Mouse (Mus musculus) CH12.LX (cell line): ENCODE measurements around the gene Rer1. TPM values are rescaled to one million over a fixed set of nuclear protein-coding genes. Genes with fewer than 3 reads are reported as not detected.
A peak's percentile ranks its signal among the peaks of the same experiment; 100 is the strongest.

Experiments used
- DNase-seq: peaks from one replicate; pipeline ENCODE4 v3.0.0-alpha.2; 2013; ENCODE audit errors: extremely low read depth
- H3K27ac ChIP-seq: 2 replicates; pipeline ENCODE4 v1.5.1; 2012; ENCODE audit warnings: low read depth, mild to moderate bottlenecking, control low read depth, moderate library complexity; ENCODE audit not compliant: insufficient read depth
- H3K27me3 ChIP-seq: replicated peaks from 2 replicates; pipeline ENCODE3; 2012; ENCODE audit warnings: inconsistent platforms
- H3K36me3 ChIP-seq, 2 experiments: replicated peaks in 1 of 2; 2 replicates each; pipeline versions ENCODE3 to v1.6.1; 2012; ENCODE audit warnings: inconsistent platforms in 1 of 2, low read length in 1 of 2, mild to moderate bottlenecking in 1 of 2, mixed read lengths in 1 of 2, moderate library complexity in 1 of 2; ENCODE audit not compliant: control insufficient read depth in 1 of 2, insufficient read depth in 1 of 2
- H3K4me1 ChIP-seq, 2 experiments: 2 replicates each; pipeline ENCODE4 v1.6.1; 2012; ENCODE audit warnings: inconsistent platforms in 1 of 2, moderate library complexity in 1 of 2; ENCODE audit not compliant: insufficient read depth in 2 of 2, control insufficient read depth in 1 of 2
- H3K4me2 ChIP-seq: 2 replicates; pipeline ENCODE4 v1.6.1; 2012; ENCODE audit warnings: low read depth, mild to moderate bottlenecking, control low read depth; ENCODE audit not compliant: poor library complexity, insufficient read depth, severe bottlenecking
- H3K4me3 ChIP-seq, 3 experiments: fragments of 150-350 bp in 1 of 3; sonication (generic) in 1 of 3; replicated peaks in 1 of 3; 2 replicates each; pipeline versions ENCODE3 to v1.5.1; 2011 to 2012; ENCODE audit warnings: low read depth in 2 of 3, low read length in 2 of 3, mild to moderate bottlenecking in 2 of 3, moderate library complexity in 2 of 3, control low read depth in 1 of 3, improper control_type of control experiment in 1 of 3, inconsistent platforms in 1 of 3, mixed read lengths in 1 of 3; ENCODE audit not compliant: poor library complexity in 1 of 3
- H3K79me2 ChIP-seq: replicated peaks from 2 replicates; pipeline ENCODE4 v1.6.1; 2012; ENCODE audit warnings: mild to moderate bottlenecking, moderate library complexity; ENCODE audit not compliant: control insufficient read depth, poor library complexity, insufficient read depth, severe bottlenecking; ENCODE audit errors: extremely low read depth
- H3K9ac ChIP-seq: 2 replicates; pipeline ENCODE4 v1.6.1; 2012; ENCODE audit warnings: low read depth, mild to moderate bottlenecking, control low read depth, moderate library complexity; ENCODE audit not compliant: insufficient read depth
- H3K9me3 ChIP-seq: replicated peaks from 2 replicates; pipeline ENCODE3; 2012; ENCODE audit warnings: low read length, inconsistent platforms, mixed read lengths
- CHD1 ChIP-seq: IDR thresholded peaks from 2 replicates; pipeline ENCODE4 v1.6.1; 2012; ENCODE audit warnings: low read depth, low read length, improper control_type of control experiment, inconsistent platforms
- CTCF ChIP-seq, 2 experiments: IDR thresholded peaks in 1 of 2; conservative IDR thresholded peaks in 1 of 2; 2 replicates each; pipeline ENCODE4 v1.5.1; 2011 to 2012; ENCODE audit warnings: low read depth in 2 of 2, low read length in 2 of 2, improper control_type of control experiment in 1 of 2, inconsistent platforms in 1 of 2, mild to moderate bottlenecking in 1 of 2, moderate library complexity in 1 of 2
- ELF1 ChIP-seq: IDR thresholded peaks from 2 replicates; pipeline ENCODE4 v1.6.1; 2014; ENCODE audit warnings: low read depth, mild to moderate bottlenecking, inconsistent platforms, low read length, improper control_type of control experiment
- EP300 ChIP-seq: IDR thresholded peaks from 2 replicates; pipeline ENCODE4 v1.6.1; 2011; ENCODE audit warnings: low read length, improper control_type of control experiment
- ETS1 ChIP-seq: conservative IDR thresholded peaks from 2 replicates; pipeline ENCODE4 v1.6.1; 2012; ENCODE audit warnings: low read depth, mild to moderate bottlenecking, inconsistent platforms, low read length, improper control_type of control experiment, moderate library complexity
- IRF4 ChIP-seq: IDR thresholded peaks from 2 replicates; pipeline ENCODE4 v1.6.1; 2014; ENCODE audit warnings: low read depth, mild to moderate bottlenecking, inconsistent platforms, low read length, improper control_type of control experiment
- JUN ChIP-seq: IDR thresholded peaks from 2 replicates; pipeline ENCODE4 v1.6.1; 2011; ENCODE audit warnings: low read depth, mild to moderate bottlenecking, low read length, improper control_type of control experiment, moderate library complexity; ENCODE audit not compliant: insufficient read depth
- KAT2A ChIP-seq: IDR thresholded peaks from 2 replicates; pipeline ENCODE4 v1.6.1; 2012; ENCODE audit warnings: low read length, improper control_type of control experiment, inconsistent platforms; ENCODE audit not compliant: insufficient replicate concordance
- MAFK ChIP-seq: IDR thresholded peaks from 2 replicates; pipeline ENCODE4 v1.6.1; 2011; ENCODE audit warnings: low read length, improper control_type of control experiment; ENCODE audit not compliant: insufficient replicate concordance
- MAZ ChIP-seq: IDR thresholded peaks from 2 replicates; pipeline ENCODE4 v1.6.1; 2012; ENCODE audit warnings: low read depth, mild to moderate bottlenecking, inconsistent platforms, low read length, improper control_type of control experiment, moderate library complexity
- MEF2A ChIP-seq: IDR thresholded peaks from 2 replicates; pipeline ENCODE4 v1.6.1; 2014; ENCODE audit warnings: low read depth, mild to moderate bottlenecking, inconsistent platforms, low read length, improper control_type of control experiment, borderline replicate concordance
- MXI1 ChIP-seq: IDR thresholded peaks from 2 replicates; pipeline ENCODE4 v1.6.1; 2011; ENCODE audit warnings: mild to moderate bottlenecking, low read depth, low read length, improper control_type of control experiment
- RCOR1 ChIP-seq: conservative IDR thresholded peaks from 2 replicates; pipeline ENCODE4 v1.6.1; 2012; ENCODE audit warnings: low read depth, mild to moderate bottlenecking, inconsistent platforms, low read length, improper control_type of control experiment
- TBP ChIP-seq: conservative IDR thresholded peaks from 2 replicates; pipeline ENCODE4 v1.6.1; 2011; ENCODE audit warnings: low read depth, low read length, improper control_type of control experiment
- UBTF ChIP-seq: IDR thresholded peaks from 2 replicates; pipeline ENCODE4 v1.6.1; 2012; ENCODE audit warnings: low read depth, mild to moderate bottlenecking, inconsistent platforms, low read length, improper control_type of control experiment, moderate library complexity
- USF2 ChIP-seq: conservative IDR thresholded peaks from 2 replicates; pipeline ENCODE4 v1.6.1; 2011; ENCODE audit warnings: low read depth, low read length, improper control_type of control experiment
- dilution Hi-C: fragments of 300-500 bp; cut with MboI; formaldehyde crosslinking; loops from 2 replicates; pipeline ENCODE4 v1.14.3; 2020; ENCODE audit warnings: low sequenced_read_pairs; ENCODE audit not compliant: extremely low pct_unique_long_range_greater_than_20kb, extremely low pct_ligation_motif_present
- in situ Hi-C: fragments of 300-500 bp; cut with MboI; formaldehyde crosslinking; loops from 3 replicates; pipeline ENCODE4 v1.14.3; 2019; ENCODE audit warnings: low sequenced_read_pairs, low pct_ligation_motif_present, low pct_unique_long_range_greater_than_20kb, mixed read lengths
- polyA plus RNA-seq: library from polyadenylated mRNA; unstranded; fragments of >175 nt; gene quantifications from 2 replicates; pipeline ENCODE4 v1.2.1, GENCODE M21; 2012; ENCODE audit warnings: low read depth; ENCODE audit not compliant: insufficient read length
- total RNA-seq, 2 experiments: library from RNA; depleted of rRNA; stranded (reverse); fragments of 300-350 nt in 1 of 2; fragments of >200 nt in 1 of 2; gene quantifications; 2 replicates each; pipeline ENCODE4 v1.2.3; 2012 to 2014

Gene Rer1
- total and polyA plus RNA-seq, 3 experiments: 126 to 221 (median 135) TPM

DNA sequence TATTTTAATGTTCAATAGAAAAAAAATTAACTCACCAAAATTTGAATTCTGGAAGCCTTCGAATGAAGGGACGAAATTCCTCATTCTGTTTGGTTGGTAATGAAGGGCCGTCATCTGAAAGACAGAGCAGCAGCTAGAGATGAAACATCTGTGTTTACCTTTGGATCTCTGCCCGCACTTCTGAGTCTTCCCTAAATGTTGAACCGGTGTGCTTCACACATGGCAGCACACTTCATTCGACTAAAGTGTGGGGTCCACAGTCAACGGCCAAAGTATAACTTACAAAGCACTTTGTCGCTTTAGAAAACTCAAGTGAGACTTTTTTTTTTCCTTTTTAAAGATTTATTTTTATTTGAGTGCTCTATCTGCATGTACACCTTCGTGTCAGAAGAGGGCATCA is 9.5 kb downstream of the Rer1 start:
- Histone ChIP-seq H3K4me3 (no peak overlapping the region), H3K9me3 (no peaks in the 10 kb centered on the region)
- dilution Hi-C loops: no loop called here

DNA sequence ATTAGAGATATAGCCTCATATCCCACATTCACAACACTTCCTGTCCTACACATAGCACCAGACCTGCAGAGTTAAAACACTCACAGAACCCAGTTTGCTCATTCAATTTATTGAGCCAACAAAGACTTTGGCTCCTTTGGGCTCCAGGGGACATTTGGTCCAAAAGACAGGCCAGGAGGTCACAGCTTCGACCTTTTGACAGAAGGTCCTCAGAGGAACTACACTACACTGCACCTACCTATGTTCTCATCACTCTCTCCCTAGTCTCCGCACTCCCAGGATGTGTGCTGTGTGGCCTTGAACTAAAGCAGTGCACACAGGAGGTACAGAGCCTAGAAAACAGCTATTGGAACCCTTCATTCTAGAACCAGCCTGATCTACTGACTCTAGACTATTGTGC is 10.4 kb downstream of the Rer1 start:
- in situ Hi-C loops: no loop called here
- H3K4me1 ChIP-seq: no peaks in the 10 kb centered on the region
- H3K4me3 ChIP-seq: no peak overlapping the region
- no peak overlapping the region for H3K4me2 ChIP-seq
- DNase-seq: no peak
- H3K36me3 ChIP-seq: peaks cover 77 to 85% of the 10 kb centered on the region in 2 experiments
- H3K9me3 ChIP-seq: no peaks in the 10 kb centered on the region
- H3K27me3 ChIP-seq: no peaks in the 10 kb centered on the region
- TF ChIP-seq EP300: no peak
- TF ChIP-seq KAT2A: no peak
- no peak for TF ChIP-seq CHD1
- no peak for TF ChIP-seq JUN
- no peak for TF ChIP-seq MAZ
- TF ChIP-seq RCOR1: no peak
- no peak for TF ChIP-seq ELF1
- no peak for TF ChIP-seq TBP
- no peak for TF ChIP-seq ETS1
- TF ChIP-seq MAFK: no peak
- TF ChIP-seq MEF2A: no peak
- TF ChIP-seq USF2: no peak
- dilution Hi-C loops: no loop called here
- H3K79me2 ChIP-seq: peaks cover 28% of the 10 kb centered on the region
- no peak overlapping the region for H3K27ac ChIP-seq
- H3K9ac ChIP-seq: no peak overlapping the region

More for the DNA sequence above, 9.5 kb downstream of the Rer1 start:
- Histone ChIP-seq H3K9ac (no peak overlapping the region), H3K36me3 (peaks cover 75 to 84% of the 10 kb centered on the region in 2 experiments), H3K4me1 (peaks cover 2 to 4% of the 10 kb centered on the region in 2 experiments; a peak in 3 of 4 replicates), H3K27me3 (no peaks in the 10 kb centered on the region), H3K4me2 (no peak overlapping the region), H3K27ac (no peak overlapping the region), H3K79me2 (peaks cover 32% of the 10 kb centered on the region)
- TF ChIP-seq IRF4 (no peak), MAFK (no peak), MXI1 (no peak), UBTF (no peak), CTCF (conservative IDR thresholded peaks at IDR 0.05 in 1 of 2, IDR thresholded peaks at IDR 0.05 in 1 of 2; ENCODE audit: low read depth in 2 of 2, low read length in 2 of 2) (peak in 1 of 2 experiments; percentile 20; a peak in 2 of 4 replicates)
- no peak for DNase-seq
- in situ Hi-C loops: no loop called here
